Mouse (Mus musculus): ENCODE measurements around the gene Prodh2. TPM values are rescaled to one million over a fixed set of nuclear protein-coding genes. Genes with fewer than 3 reads are reported as not detected.

Gene Prodh2
- 0.42 TPM in 1 of 2 replicates, not detected in the other for polyA plus RNA-seq (2015; fragmentation: Nextera tagmentation; extraction: Ambion mirVana)

DNA sequence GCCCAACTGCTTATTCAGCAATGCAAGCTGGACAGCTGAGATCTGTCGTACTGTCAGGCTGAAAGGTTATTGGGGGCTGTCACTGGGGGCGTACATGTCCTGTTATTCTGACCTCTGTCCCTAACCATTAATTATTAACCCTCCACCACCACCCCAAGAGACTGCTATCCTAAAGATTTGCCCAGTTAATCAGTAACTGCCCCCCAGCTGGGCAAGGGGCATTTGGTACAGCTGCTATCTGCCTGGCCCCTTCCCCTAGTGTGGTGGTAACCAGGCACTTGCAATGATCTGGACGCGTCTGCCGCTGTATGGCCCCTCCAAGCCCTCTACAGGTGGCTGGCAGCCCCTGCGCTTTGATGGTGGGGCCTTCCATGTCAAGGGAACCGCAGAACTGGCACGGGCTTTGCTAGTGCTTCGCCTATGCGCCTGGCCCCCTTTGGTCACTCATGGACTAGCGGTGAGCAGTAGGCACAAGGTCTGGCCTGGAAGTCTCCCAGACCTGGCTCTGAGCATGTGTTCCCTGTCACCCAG is at the start of gene Prodh2:
TSS of gene Prodh2 (plus strand) at position 222 of the 531 bp plus-strand sequence.
- no peak for ATAC-seq (ENCODE audit: low FRiP score)
- Histone ChIP-seq H3K9ac (replicated peaks) (no peak within 1 kb of the TSS), H3K27me3 (replicated peaks) (no peaks in the 10 kb centered on the region; the same call in 1 of the 2 replicates), H3K9me3 (replicated peaks) (no peaks in the 10 kb centered on the region), H3K4me3 (replicated peaks) (no peak within 1 kb of the TSS), H3K4me2 (no peak within 1 kb of the TSS), H3K27ac (replicated peaks) (no peak within 1 kb of the TSS), H3K36me3 (no peaks in the 10 kb centered on the region), H3K4me1 (no peaks in the 10 kb centered on the region)
- WGBS, result 41% methylated on average over 11 of the region's 11 CpGs

DNA sequence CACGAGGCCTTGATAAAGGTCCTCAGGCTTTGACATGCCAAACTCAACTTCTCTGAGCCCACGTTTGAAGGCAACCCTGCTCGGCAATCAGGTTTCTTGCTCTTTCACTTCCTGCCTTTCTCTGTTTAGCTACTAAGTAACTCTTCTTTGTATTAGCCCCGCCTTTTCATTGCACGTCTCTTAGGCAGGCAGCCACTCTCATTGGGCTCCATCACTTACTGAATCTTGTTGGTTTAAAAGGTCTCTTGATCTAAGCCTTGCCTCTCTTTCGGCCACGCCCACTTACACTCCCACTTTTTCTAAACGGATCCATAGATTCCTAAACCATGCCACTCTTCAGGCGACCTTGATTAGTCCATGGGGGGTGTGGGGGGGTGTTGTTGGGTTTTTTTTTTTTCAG is 49.7 kb upstream of the Prodh2 start:
- Histone ChIP-seq H3K4me3 (replicated peaks) (peak overlapping the region; percentile 83), H3K9ac (replicated peaks) (peak overlapping the region; percentile 97), H3K27me3 (replicated peaks) (no peaks in the 10 kb centered on the region), H3K36me3 (peaks cover 42% of the 10 kb centered on the region), H3K9me3 (replicated peaks) (no peaks in the 10 kb centered on the region), H3K27ac (replicated peaks) (no peak overlapping the region; the same call in 1 of the 2 replicates), H3K4me2 (peak overlapping the region; percentile 84), H3K4me1 (peaks cover 43% of the 10 kb centered on the region)
- no peak for ATAC-seq (ENCODE audit: low FRiP score)
- WGBS, result 16% methylated on average over 9 of the region's 9 CpGs

DNA sequence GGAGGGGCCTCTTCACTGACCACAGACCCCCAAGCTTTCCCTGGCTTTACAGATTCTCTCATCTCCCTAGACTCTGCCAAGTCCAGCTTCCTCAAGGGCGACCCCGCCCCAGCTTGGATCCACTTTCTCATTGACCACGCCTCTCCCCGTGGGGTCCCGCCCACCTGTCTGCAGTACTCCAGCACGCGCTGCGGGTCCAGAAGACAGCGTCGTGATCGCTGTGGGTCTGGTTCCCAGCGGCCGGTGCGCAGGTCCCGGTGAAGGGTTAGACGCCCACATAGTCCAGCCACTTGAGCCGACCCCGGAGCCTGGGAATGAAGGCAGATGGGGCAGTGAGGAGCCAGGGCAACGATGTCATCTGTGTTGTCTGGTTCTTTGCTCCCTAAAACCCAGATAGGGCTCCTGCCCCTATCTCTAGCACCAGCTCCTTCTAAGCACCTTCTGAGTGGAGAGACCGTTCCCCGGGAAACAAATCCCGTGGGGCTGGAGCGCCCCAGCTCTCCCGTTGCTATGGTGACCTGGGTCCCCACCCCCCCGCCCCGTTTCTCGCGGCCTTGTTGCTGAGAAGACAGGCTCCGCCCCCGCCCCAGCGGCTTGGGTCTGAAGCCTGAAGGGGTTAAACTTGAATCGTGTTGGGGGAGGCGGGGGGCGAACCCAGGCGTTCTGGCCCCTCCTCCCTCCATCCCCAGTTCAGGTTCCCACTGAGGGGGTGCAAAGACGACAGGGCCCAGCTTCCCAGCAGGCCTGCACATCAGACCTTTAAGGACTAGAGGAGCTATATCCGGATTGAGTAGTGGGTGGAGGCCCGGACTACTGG is 49.1 kb upstream of the Prodh2 start:
- H3K4me2 ChIP-seq, result peak overlapping the region; percentile 84
- peaks cover 43% of the 10 kb centered on the region for H3K4me1 ChIP-seq
- under 1% methylated on average over 38 of the region's 38 CpGs for WGBS
- H3K9ac ChIP-seq (replicated peaks), result peak overlapping the region; percentile 97
- peak overlapping the region; percentile 97 for H3K27ac ChIP-seq (replicated peaks)
- H3K36me3 ChIP-seq, result peaks cover 35% of the 10 kb centered on the region
- H3K9me3 ChIP-seq (replicated peaks), result no peaks in the 10 kb centered on the region
- ATAC-seq (ENCODE audit: low FRiP score), result peak; percentile 65
- peak overlapping the region; percentile 83 for H3K4me3 ChIP-seq (replicated peaks)
- H3K27me3 ChIP-seq (replicated peaks), result no peaks in the 10 kb centered on the region

DNA sequence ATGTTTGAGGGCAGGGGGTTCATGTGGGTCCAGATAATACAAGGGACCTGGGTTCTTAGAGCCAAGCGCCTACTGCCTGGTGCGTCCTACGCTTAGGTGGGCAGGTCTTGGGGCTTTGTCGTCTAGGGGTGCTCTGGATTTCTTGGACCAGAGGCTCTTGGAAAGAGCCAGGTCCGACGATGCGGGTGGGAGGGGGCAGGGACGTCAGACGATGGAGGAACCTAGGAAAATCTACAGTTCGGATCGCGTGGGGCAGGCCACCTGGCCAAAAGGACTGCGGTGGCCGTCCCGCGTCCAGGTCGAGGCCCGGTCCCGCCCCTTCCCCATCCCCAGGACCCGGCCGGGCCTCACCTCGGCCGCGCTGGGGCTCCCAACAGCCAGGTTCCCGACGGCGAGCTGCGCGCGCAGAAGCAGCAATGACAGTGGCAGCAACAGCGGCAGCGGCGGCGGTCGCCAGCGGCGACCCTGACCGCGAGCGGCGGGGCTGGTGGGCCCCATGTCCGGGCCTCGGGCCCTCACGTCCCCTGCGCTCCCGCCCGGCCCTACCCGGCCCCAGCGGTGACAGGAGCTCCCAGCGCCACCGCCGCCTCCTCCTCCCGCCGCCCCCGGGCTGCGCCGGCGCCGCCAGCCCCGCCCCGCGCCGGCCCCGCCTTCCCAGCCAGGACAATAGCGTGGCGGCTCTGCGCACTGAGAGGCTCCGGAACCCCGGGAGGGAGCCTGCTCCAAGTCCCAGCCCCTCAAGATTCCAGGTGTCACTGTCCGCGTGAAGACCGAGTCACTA is 48.3 kb upstream of the Prodh2 start, which contains the start of gene Aplp1:
TSS of gene Aplp1 (minus strand) at position 565 of the 781 bp plus-strand sequence.
- H3K27me3 ChIP-seq (replicated peaks), result no peaks in the 10 kb centered on the region
- H3K27ac ChIP-seq (replicated peaks), result peak within 1 kb of the TSS; percentile 97
- H3K9ac ChIP-seq (replicated peaks), result peak within 1 kb of the TSS; percentile 97
- peaks cover 28% of the 10 kb centered on the region for H3K36me3 ChIP-seq
- WGBS, result under 1% methylated on average over 57 of the region's 72 CpGs
- H3K4me2 ChIP-seq, result peak within 1 kb of the TSS; percentile 84
- H3K4me1 ChIP-seq, result peaks cover 43% of the 10 kb centered on the region
- H3K4me3 ChIP-seq (replicated peaks), result peak within 1 kb of the TSS; percentile 83
- no peaks in the 10 kb centered on the region for H3K9me3 ChIP-seq (replicated peaks)
- peak; percentile 87 for ATAC-seq (ENCODE audit: low FRiP score)

DNA sequence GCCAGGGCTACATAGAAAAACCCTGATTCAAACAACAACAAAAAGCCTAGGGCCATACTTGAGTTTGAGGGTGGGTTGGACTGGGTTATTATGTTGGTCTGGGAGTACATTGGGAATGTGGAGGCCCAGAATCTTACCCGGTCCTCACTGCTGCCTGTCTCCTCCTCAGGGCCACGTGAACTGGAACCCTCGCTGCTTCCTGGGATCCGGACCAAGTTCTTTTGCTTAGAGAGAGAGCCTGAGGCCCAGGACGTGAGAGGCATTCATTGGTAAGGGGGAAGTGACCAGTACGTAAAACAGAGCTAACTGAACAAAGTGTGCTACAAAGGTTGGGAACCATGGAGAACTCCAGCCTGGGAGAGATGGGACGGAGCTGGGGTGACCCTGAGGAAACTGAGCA is 43.2 kb upstream of the Prodh2 start:
- Histone ChIP-seq H3K4me2 (no peak overlapping the region), H3K4me1 (peaks cover 21% of the 10 kb centered on the region), H3K27me3 (replicated peaks) (peaks cover 30% of the 10 kb centered on the region), H3K4me3 (replicated peaks) (no peak overlapping the region), H3K36me3 (no peaks in the 10 kb centered on the region), H3K9ac (replicated peaks) (no peak overlapping the region), H3K9me3 (replicated peaks) (no peaks in the 10 kb centered on the region), H3K27ac (replicated peaks) (no peak overlapping the region)
- ATAC-seq (ENCODE audit: low FRiP score), result no peak
- WGBS, result 84% methylated on average over 7 of the region's 7 CpGs

DNA sequence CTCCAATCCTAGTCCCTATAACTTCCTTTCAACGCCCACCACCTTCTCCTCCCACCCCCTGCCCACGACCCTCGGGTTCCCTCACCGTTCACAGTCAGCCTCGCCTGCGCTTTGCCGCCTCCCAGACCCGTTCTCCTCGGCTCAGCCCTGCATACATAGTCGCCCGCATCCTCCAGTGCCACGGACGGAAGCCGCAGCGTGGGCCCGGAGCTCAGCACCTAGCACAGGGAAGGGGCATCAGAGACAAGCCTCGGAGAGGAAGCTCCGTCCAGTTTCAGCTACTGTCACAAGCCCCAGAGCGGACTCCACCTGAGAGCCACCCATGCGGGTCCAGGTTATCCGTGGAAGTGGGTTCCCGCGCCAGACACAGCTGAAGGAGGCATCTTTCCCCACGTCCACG is 40.1 kb upstream of the Prodh2 start:
- H3K36me3 ChIP-seq, result no peaks in the 10 kb centered on the region
- H3K4me1 ChIP-seq, result peaks cover 32% of the 10 kb centered on the region
- peak overlapping the region; percentile 50 for H3K4me2 ChIP-seq
- H3K27ac ChIP-seq (replicated peaks), result no peak overlapping the region
- WGBS, result 18% methylated on average over 25 of the region's 25 CpGs
- no peak overlapping the region; the same call in 1 of the 2 replicates for H3K9ac ChIP-seq (replicated peaks)
- no peaks in the 10 kb centered on the region for H3K9me3 ChIP-seq (replicated peaks)
- peaks cover 58% of the 10 kb centered on the region for H3K27me3 ChIP-seq (replicated peaks)
- H3K4me3 ChIP-seq (replicated peaks), result peak overlapping the region; percentile 23
- ATAC-seq (ENCODE audit: low FRiP score), result no peak; the same call in 1 of the 2 replicates

DNA sequence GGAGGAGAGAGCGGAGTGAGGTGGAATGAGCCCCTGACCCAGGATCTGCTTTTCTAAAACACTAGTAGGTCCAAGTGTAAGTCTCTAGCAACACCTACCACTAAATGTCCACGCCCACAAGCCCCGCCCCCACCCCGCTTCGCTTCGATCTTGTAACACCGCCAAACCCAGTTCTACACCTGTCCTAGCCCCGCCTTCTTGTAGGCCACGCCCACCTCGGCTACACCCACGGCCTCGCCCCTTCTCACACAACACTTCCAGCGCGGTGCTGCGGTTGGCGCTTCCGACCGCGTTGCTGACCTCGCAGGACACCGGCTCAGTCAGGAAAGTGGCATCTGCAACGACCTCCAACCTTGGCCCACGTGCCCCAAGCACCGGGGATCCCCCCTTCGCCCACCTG is 39.7 kb upstream of the Prodh2 start:
- no peak overlapping the region for H3K27ac ChIP-seq (replicated peaks)
- WGBS, result 3% methylated on average over 25 of the region's 25 CpGs
- H3K27me3 ChIP-seq (replicated peaks), result peaks cover 62% of the 10 kb centered on the region
- no peaks in the 10 kb centered on the region for H3K36me3 ChIP-seq
- H3K4me3 ChIP-seq (replicated peaks), result peak overlapping the region; percentile 23
- peak overlapping the region; percentile 50 for H3K4me2 ChIP-seq
- no peaks in the 10 kb centered on the region for H3K9me3 ChIP-seq (replicated peaks)
- H3K4me1 ChIP-seq, result peaks cover 32% of the 10 kb centered on the region
- ATAC-seq (ENCODE audit: low FRiP score), result no peak
- H3K9ac ChIP-seq (replicated peaks), result no peak overlapping the region; the same call in 1 of the 2 replicates

DNA sequence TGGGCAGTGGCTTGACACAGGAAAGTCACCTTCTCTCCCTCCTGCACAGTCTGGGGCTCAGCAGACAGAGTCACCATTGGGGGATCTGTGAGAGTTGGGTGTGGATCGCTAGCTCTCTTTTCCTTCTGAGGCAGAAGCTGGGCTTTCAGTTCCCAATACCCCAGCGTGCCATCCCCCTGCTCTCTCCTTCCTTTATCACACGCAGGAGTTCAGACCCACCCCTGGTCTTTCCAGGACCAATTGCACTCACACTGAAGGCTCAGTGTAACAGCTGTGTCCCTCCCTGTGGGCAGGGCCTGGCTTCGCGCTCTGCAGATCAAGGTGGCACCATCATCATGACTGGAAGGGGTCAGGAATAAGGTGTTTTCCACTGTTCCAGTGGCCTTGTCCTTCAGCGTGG is 39.2 kb upstream of the Prodh2 start:
- WGBS, result 10% methylated on average over 6 of the region's 6 CpGs
- H3K9ac ChIP-seq (replicated peaks), result no peak overlapping the region
- H3K4me1 ChIP-seq, result peaks cover 32% of the 10 kb centered on the region
- no peaks in the 10 kb centered on the region for H3K9me3 ChIP-seq (replicated peaks)
- H3K36me3 ChIP-seq, result no peaks in the 10 kb centered on the region
- ATAC-seq (ENCODE audit: low FRiP score), result no peak
- H3K27ac ChIP-seq (replicated peaks), result no peak overlapping the region
- H3K4me2 ChIP-seq, result peak overlapping the region; percentile 50; the same call in 1 of the 2 replicates
- peak overlapping the region; percentile 23; the same call in 1 of the 2 replicates for H3K4me3 ChIP-seq (replicated peaks)
- peaks cover 67% of the 10 kb centered on the region for H3K27me3 ChIP-seq (replicated peaks)

DNA sequence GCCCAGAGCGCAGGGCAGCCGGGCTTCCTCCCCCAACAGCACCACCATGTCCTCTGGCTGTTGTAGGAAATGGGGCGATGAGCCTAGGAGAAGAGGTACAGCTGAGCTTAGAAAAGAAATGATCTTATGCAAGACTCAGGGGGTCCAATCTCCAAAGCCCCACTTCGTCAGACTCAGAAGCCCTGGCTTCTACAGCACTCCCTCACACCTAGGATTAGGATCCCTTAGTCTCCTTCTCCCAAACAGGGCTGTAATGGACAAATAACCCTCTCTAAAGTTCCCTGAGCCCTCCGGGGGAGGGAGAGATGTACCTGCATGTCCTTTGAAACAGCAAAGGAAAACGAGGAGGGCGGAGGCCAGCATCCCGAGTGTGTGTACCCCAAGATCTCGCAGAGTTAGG is 36.9 kb upstream of the Prodh2 start:
- Histone ChIP-seq H3K4me3 (replicated peaks) (peak overlapping the region; percentile 26), H3K4me2 (peak overlapping the region; percentile 62), H3K27ac (replicated peaks) (no peak overlapping the region), H3K9ac (replicated peaks) (peak overlapping the region; percentile 45), H3K9me3 (replicated peaks) (no peaks in the 10 kb centered on the region), H3K27me3 (replicated peaks) (peaks cover 85% of the 10 kb centered on the region), H3K4me1 (peaks cover 32% of the 10 kb centered on the region), H3K36me3 (no peaks in the 10 kb centered on the region)
- 3% methylated on average over 9 of the region's 9 CpGs for WGBS
- no peak for ATAC-seq (ENCODE audit: low FRiP score)

DNA sequence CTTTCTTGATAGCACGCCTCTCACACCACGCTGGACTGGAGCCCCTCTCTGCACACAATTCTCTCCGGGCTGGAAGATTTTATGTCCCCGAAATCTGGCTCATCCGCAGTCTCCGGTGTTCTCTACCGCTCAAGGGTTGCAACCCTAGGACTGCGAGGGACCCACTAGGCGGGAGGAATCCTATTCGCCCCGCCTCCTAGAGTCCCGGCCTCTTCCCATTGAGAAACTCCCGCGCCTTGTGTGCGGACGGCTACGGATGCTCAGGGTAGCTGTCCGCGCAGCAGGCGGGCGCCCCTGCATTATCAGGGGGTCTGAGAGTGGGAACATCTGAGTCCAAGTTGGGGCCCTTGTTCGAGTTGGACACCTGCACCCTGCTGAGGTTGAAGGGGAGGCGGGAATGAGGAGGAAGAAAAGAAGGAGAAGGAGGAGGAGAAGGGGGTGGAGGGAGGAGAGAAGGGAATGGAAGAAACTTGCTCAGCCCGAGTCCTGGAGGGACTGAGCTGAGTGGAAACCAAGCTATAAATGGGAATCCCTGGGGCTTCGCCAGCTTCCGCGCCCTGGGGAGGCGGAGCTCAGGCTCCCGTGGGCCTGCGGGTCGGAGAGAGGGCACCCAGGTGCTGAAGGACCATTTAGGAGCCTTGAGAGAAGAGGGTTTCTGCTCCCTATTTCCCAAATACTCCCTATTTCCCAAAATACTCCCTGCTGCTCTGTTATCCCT is 36.4 kb upstream of the Prodh2 start:
- peaks cover 90% of the 10 kb centered on the region for H3K27me3 ChIP-seq (replicated peaks)

More for the DNA sequence above, 36.4 kb upstream of the Prodh2 start:
- no peaks in the 10 kb centered on the region for H3K9me3 ChIP-seq (replicated peaks)
- peak overlapping the region; percentile 45 for H3K9ac ChIP-seq (replicated peaks)
- H3K27ac ChIP-seq (replicated peaks), result no peak overlapping the region
- H3K4me3 ChIP-seq (replicated peaks), result peak overlapping the region; percentile 26
- WGBS, result under 1% methylated on average over 31 of the region's 31 CpGs
- no peak for ATAC-seq (ENCODE audit: low FRiP score)
- H3K4me2 ChIP-seq, result peak overlapping the region; percentile 62
- no peaks in the 10 kb centered on the region for H3K36me3 ChIP-seq
- peaks cover 32% of the 10 kb centered on the region for H3K4me1 ChIP-seq

Measured in neural tube, embryonic 15.5 days (tissue).